Mouse (Mus musculus) bone marrow macrophage, adult 2 months (primary cell): ENCODE results near the gene Slc25a39.

Experiments used
- CTCF ChIP-seq: IDR thresholded peaks from 2 replicates; pipeline ENCODE4 v1.5.1; 2012; ENCODE audit warnings: low read depth, mild to moderate bottlenecking, low read length, moderate library complexity
- POLR2A ChIP-seq: IDR thresholded peaks from 2 replicates; pipeline ENCODE4 v1.6.1; 2012; ENCODE audit warnings: mild to moderate bottlenecking, low read depth, low read length, borderline replicate concordance

- TF ChIP-seq POLR2A: no peak
- TF ChIP-seq CTCF: no peak
These were observed 24.0 kb upstream of the Slc25a39 start for GRCm38 (mm10) chr11:102431728-102432114.
